Mouse (Mus musculus) heart, embryonic 14.5 days (tissue): ENCODE results near the gene Srprb. TPM values are rescaled to one million over a fixed set of nuclear protein-coding genes. Genes with fewer than 3 reads are reported as not detected.

ENCODE experiments used
- ATAC-seq: fragments of 200-750 bp; cut with Nextera tagmentation; 2 replicates; pipeline ENCODE4 v1.8.0; 2017; ENCODE audit warnings: low read depth, moderate TSS enrichment; ENCODE audit not compliant: insufficient number of reproducible peaks, insufficient read depth, low FRiP score
- H3K27ac ChIP-seq, 2 experiments: fragments of 200-500 bp in 1 of 2; fragments of 300-500 bp in 1 of 2; sonication (generic) in 1 of 2; replicated peaks in 1 of 2; 2 replicates each; pipeline ENCODE4 v1.5.1; 2012 to 2014; ENCODE audit warnings: low read depth in 2 of 2, low read length in 2 of 2, control low read depth in 1 of 2, mild to moderate bottlenecking in 1 of 2, mixed read lengths in 1 of 2; ENCODE audit not compliant: control insufficient read depth in 1 of 2, insufficient read depth in 1 of 2
- H3K27me3 ChIP-seq: fragments of 300-500 bp; sonication (generic); 2 replicates; pipeline ENCODE4 v1.6.1; 2014; ENCODE audit warnings: mild to moderate bottlenecking, low read length, control low read depth; ENCODE audit not compliant: control insufficient read depth, insufficient read depth
- H3K36me3 ChIP-seq: fragments of 300-500 bp; sonication (generic); 2 replicates; pipeline ENCODE4 v1.6.1; 2014; ENCODE audit warnings: mild to moderate bottlenecking, control low read depth, low read length, mixed read lengths; ENCODE audit not compliant: control insufficient read depth, insufficient read depth
- H3K4me1 ChIP-seq, 2 experiments: fragments of 200-500 bp in 1 of 2; fragments of 300-500 bp in 1 of 2; sonication (generic) in 1 of 2; 2 replicates each; pipeline ENCODE4 v1.6.1; 2012 to 2014; ENCODE audit warnings: low read length in 2 of 2, control low read depth in 1 of 2, mixed read lengths in 1 of 2; ENCODE audit not compliant: control insufficient read depth in 2 of 2, insufficient read depth in 2 of 2
- H3K4me2 ChIP-seq: fragments of 300-500 bp; sonication (generic); 2 replicates; pipeline ENCODE4 v1.6.1; 2014; ENCODE audit warnings: mild to moderate bottlenecking, low read length
- H3K4me3 ChIP-seq, 2 experiments: fragments of 200-500 bp in 1 of 2; fragments of 300-500 bp in 1 of 2; sonication (generic) in 1 of 2; 2 replicates each; pipeline ENCODE4 v1.5.1; 2012 to 2014; ENCODE audit warnings: low read length in 2 of 2, mild to moderate bottlenecking in 2 of 2, control low read depth in 1 of 2, low read depth in 1 of 2, moderate library complexity in 1 of 2; ENCODE audit not compliant: control insufficient read depth in 1 of 2, insufficient read depth in 1 of 2
- H3K9ac ChIP-seq: fragments of 300-500 bp; sonication (generic); 2 replicates; pipeline ENCODE4 v1.6.1; 2014; ENCODE audit warnings: mild to moderate bottlenecking, low read length
- H3K9me3 ChIP-seq: fragments of 300-500 bp; sonication (generic); 2 replicates; pipeline ENCODE4 v1.6.1; 2016; ENCODE audit warnings: low read length, control low read depth; ENCODE audit not compliant: control insufficient read depth
- WGBS: fragments of 180-500 bp; shearing (Covaris S2); extraction: QIAGEN DNeasy Blood & Tissue Kit; methylation state at CpG from one replicate; pipeline ENCODE4 v1.1.7; 2014; 5-methylcytosine and 5-hydroxymethylcytosine counted together
- polyA plus RNA-seq: library from polyadenylated mRNA; unstranded; fragments of >200 nt; fragmentation: Nextera tagmentation; extraction: Ambion mirVana; gene quantifications from 2 replicates; pipeline ENCODE4 v1.2.1, GENCODE M21; 2014

The Srprb gene
- polyA plus RNA-seq, 1 experiment from 2014 or later = 43.1 TPM

- no peak for ATAC-seq
Measured at GRCm38 (mm10) chr9:103143881-103144280, 58.1 kb downstream of the Srprb start.

GRCm38 (mm10) chr9:103141266-103141665 lies 60.7 kb downstream of the Srprb start:
- Histone ChIP-seq H3K9me3 (no peaks in the 10 kb centered on the region), H3K36me3 (no peaks in the 10 kb centered on the region), H3K27me3 (no peaks in the 10 kb centered on the region), H3K27ac (peak overlapping the region in 1 of 2 experiments; percentile 65; a peak in 3 of 4 replicates), H3K4me3 (no peak overlapping the region), H3K4me1 (peaks cover 26 to 27% of the 10 kb centered on the region in 2 experiments), H3K9ac (no peak overlapping the region), H3K4me2 (no peak overlapping the region)
- no peak; the same call in 1 of the 2 replicates for ATAC-seq
- WGBS = 20% methylated on average over 7 of the region's 7 CpGs

More at GRCm38 (mm10) chr9:103143881-103144280, 58.1 kb downstream of the Srprb start:
- no peaks in the 10 kb centered on the region for H3K36me3 ChIP-seq
- no peak overlapping the region for H3K27ac ChIP-seq
- no peaks in the 10 kb centered on the region for H3K27me3 ChIP-seq
- H3K4me3 ChIP-seq = no peak overlapping the region
- no peak overlapping the region for H3K9ac ChIP-seq
- 49% methylated on average over 4 of the region's 4 CpGs for WGBS
- no peaks in the 10 kb centered on the region for H3K9me3 ChIP-seq
- no peak overlapping the region for H3K4me2 ChIP-seq
- peaks cover 13 to 16% of the 10 kb centered on the region in 2 experiments for H3K4me1 ChIP-seq

- Histone ChIP-seq H3K27me3 (no peaks in the 10 kb centered on the region), H3K27ac (no peak overlapping the region), H3K4me1 (peaks cover 26 to 27% of the 10 kb centered on the region in 2 experiments), H3K9me3 (no peaks in the 10 kb centered on the region), H3K4me3 (no peak overlapping the region), H3K9ac (no peak overlapping the region), H3K4me2 (no peak overlapping the region), H3K36me3 (no peaks in the 10 kb centered on the region)
- WGBS = 73% methylated on average over 6 of the region's 6 CpGs
- no peak for ATAC-seq
Measured at GRCm38 (mm10) chr9:103140384-103140783, 61.6 kb downstream of the Srprb start.

- 64% methylated on average over 6 of the region's 6 CpGs for WGBS
- no peaks in the 10 kb centered on the region for H3K27me3 ChIP-seq
- no peaks in the 10 kb centered on the region for H3K9me3 ChIP-seq
- H3K9ac ChIP-seq = no peak overlapping the region
- H3K4me1 ChIP-seq = peaks cover 25 to 26% of the 10 kb centered on the region in 2 experiments
- H3K36me3 ChIP-seq = no peaks in the 10 kb centered on the region
- no peak for ATAC-seq
- no peak overlapping the region for H3K4me3 ChIP-seq
- H3K4me2 ChIP-seq = no peak overlapping the region
- no peak overlapping the region for H3K27ac ChIP-seq
Measured at GRCm38 (mm10) chr9:103139481-103139880, 62.5 kb downstream of the Srprb start.

Other genes starting within 250 kb of the Srprb start
- 6.5 and 7.0 TPM in 2 replicates for gene Slco2a1, start 213.4 kb downstream of the Srprb start, polyA plus RNA-seq
- 1.0 and 1.5 TPM in 2 replicates for gene Rab6b, start 90.3 kb downstream of the Srprb start, polyA plus RNA-seq
- 0.07 TPM in 1 of 2 replicates, not detected in the other for gene Gm20425, start 28.2 kb upstream of the Srprb start, polyA plus RNA-seq
- 40.1 and 44.0 TPM in 2 replicates for gene Trf, start 28.3 kb upstream of the Srprb start, polyA plus RNA-seq
- gene 1300017J02Rik, start 102.9 kb upstream of the Srprb start, polyA plus RNA-seq = 0.32 and 1.3 TPM in 2 replicates
- 42.9 and 48.4 TPM in 2 replicates for gene Topbp1, start 103.1 kb upstream of the Srprb start, polyA plus RNA-seq
- 62.6 and 64.3 TPM in 2 replicates for gene Cdv3, start 163.7 kb upstream of the Srprb start, polyA plus RNA-seq